Mouse (Mus musculus): Measurements from ENCODE around the gene Adam10. TPM values are rescaled to one million over a fixed set of nuclear protein-coding genes. Genes with fewer than 3 reads are reported as not detected.

Gene Adam10
- polyA plus RNA-seq, 1 experiment from 2014 or later = 73.4 TPM

DNA sequence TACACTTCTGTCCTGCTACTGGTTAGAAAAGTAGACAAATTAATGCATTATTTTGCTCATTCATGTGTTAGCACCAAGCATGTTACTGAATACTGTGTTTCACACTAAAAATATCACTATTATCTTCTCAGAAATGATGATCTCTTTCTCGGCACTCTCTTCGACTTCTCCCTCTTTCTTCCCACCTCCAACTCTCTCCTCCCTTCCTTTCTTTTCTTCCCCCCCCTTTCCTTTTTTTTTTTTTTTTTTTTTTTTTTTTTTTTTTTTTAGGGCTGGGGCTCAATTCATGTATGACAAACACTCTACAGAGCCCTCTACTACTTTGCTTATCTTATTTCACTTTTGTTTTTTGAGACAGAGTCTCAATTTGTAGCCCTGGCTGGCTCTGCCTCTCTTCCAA, 20.5 kb upstream of the Adam10 start:
- Histone ChIP-seq H3K27ac (no peak overlapping the region), H3K4me2 (no peak overlapping the region), H3K9ac (no peak overlapping the region), H3K36me3 (no peaks in the 10 kb centered on the region), H3K9me3 (no peaks in the 10 kb centered on the region), H3K27me3 (no peaks in the 10 kb centered on the region), H3K4me3 (no peak overlapping the region), H3K4me1 (replicated peaks) (peaks cover 25% of the 10 kb centered on the region)
- no peak for ATAC-seq (ENCODE audit: low FRiP score)
- WGBS = 74% methylated on average over 2 of the region's 2 CpGs

DNA sequence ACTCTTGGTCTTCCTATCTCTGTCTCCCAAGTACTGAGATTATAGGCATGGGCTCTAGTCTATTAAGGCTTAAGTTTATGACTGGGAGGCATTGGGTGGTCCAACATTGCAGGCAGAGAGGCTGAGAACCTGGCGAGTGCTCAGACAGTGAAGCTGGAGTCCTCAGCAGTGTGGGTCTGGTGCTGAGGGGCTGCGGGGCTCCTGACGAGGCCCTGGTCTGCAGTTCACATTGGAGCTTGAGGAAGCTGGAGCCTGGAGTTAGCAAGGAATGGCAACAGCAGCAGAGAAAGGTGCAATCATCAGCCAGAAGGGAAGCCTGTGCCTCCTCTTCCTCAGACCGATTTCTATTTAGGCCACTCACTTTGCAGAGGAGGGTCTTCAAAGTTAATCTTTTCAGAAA, 13.9 kb upstream of the Adam10 start:
- 89% methylated on average over 4 of the region's 4 CpGs for WGBS
- ATAC-seq (ENCODE audit: low FRiP score) = no peak

GRCm38 (mm10) chr9:70665372-70666145, 13.2 kb upstream of the Adam10 start:
- 76% methylated on average over 16 of the region's 16 CpGs for WGBS
- ATAC-seq (ENCODE audit: low FRiP score) = no peak

More for the DNA sequence above, 13.9 kb upstream of the Adam10 start:
- no peaks in the 10 kb centered on the region for H3K4me1 ChIP-seq (replicated peaks)
- no peaks in the 10 kb centered on the region for H3K9me3 ChIP-seq
- H3K4me3 ChIP-seq = no peak overlapping the region
- no peak overlapping the region for H3K9ac ChIP-seq
- no peak overlapping the region for H3K27ac ChIP-seq
- H3K36me3 ChIP-seq = no peaks in the 10 kb centered on the region
- no peaks in the 10 kb centered on the region for H3K27me3 ChIP-seq
- H3K4me2 ChIP-seq = no peak overlapping the region

GRCm38 (mm10) chr9:70666811-70667210, 12.0 kb upstream of the Adam10 start:
- Histone ChIP-seq H3K27ac (no peak overlapping the region), H3K9ac (no peak overlapping the region), H3K4me3 (no peak overlapping the region), H3K4me2 (no peak overlapping the region), H3K9me3 (no peaks in the 10 kb centered on the region), H3K4me1 (replicated peaks) (no peaks in the 10 kb centered on the region), H3K36me3 (no peaks in the 10 kb centered on the region), H3K27me3 (no peaks in the 10 kb centered on the region)
- WGBS = 76% methylated on average over 7 of the region's 7 CpGs
- no peak for ATAC-seq (ENCODE audit: low FRiP score)

More at GRCm38 (mm10) chr9:70665372-70666145, 13.2 kb upstream of the Adam10 start:
- Histone ChIP-seq H3K36me3 (no peaks in the 10 kb centered on the region), H3K27me3 (no peaks in the 10 kb centered on the region), H3K9ac (no peak overlapping the region), H3K4me3 (no peak overlapping the region), H3K27ac (no peak overlapping the region), H3K4me2 (no peak overlapping the region), H3K4me1 (replicated peaks) (no peaks in the 10 kb centered on the region), H3K9me3 (no peaks in the 10 kb centered on the region)

DNA sequence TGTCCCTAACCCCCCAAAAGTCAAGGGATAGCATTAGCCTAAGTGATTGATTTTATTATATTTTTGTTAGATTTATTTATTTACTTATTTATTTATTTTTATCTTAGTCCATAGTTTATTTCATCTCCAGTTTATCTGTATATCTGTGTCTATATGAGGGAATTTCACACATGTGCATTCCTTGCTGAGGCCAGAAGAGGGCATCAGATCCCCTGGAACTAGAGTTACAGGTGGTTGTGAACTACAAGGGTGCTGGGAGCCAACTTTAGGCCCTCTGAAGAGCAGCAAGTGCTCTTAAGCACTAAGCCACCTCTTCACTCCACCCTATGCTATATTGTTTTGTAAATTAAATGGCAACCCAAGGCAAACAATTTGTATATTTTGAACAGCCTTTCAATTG, 10.7 kb upstream of the Adam10 start:
- H3K27me3 ChIP-seq = no peaks in the 10 kb centered on the region
- H3K4me1 ChIP-seq (replicated peaks) = no peaks in the 10 kb centered on the region
- no peak for ATAC-seq (ENCODE audit: low FRiP score)
- H3K27ac ChIP-seq = no peak overlapping the region
- no peak overlapping the region for H3K9ac ChIP-seq
- H3K4me3 ChIP-seq = no peak overlapping the region
- H3K9me3 ChIP-seq = no peaks in the 10 kb centered on the region
- no peaks in the 10 kb centered on the region for H3K36me3 ChIP-seq
- H3K4me2 ChIP-seq = no peak overlapping the region

DNA sequence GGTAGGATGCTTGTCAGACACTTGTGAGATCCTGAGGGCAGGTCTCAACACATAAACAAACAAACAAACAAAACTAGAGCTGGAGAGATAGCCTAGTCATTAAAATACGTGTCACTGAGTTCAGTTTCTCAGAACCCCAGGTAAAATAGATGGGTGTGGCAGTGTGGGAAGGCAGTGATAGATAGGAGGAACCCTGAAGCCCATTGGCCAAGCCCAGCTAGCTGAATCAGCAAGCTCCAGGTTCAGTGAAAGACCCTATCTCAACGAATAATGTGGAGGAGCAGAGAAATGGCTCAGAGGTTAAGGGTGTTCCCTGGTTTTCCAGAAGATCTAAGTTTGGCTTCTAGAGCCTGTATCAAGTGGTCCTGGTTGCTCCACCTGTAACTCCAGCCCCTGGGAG, 9.6 kb upstream of the Adam10 start:
- no peak for ATAC-seq (ENCODE audit: low FRiP score)
- Histone ChIP-seq H3K27ac (no peak overlapping the region), H3K4me3 (no peak overlapping the region), H3K4me2 (no peak overlapping the region), H3K27me3 (no peaks in the 10 kb centered on the region), H3K9me3 (no peaks in the 10 kb centered on the region), H3K9ac (no peak overlapping the region), H3K36me3 (no peaks in the 10 kb centered on the region), H3K4me1 (replicated peaks) (no peaks in the 10 kb centered on the region)
- WGBS = 64% methylated on average over 2 of the region's 2 CpGs

DNA sequence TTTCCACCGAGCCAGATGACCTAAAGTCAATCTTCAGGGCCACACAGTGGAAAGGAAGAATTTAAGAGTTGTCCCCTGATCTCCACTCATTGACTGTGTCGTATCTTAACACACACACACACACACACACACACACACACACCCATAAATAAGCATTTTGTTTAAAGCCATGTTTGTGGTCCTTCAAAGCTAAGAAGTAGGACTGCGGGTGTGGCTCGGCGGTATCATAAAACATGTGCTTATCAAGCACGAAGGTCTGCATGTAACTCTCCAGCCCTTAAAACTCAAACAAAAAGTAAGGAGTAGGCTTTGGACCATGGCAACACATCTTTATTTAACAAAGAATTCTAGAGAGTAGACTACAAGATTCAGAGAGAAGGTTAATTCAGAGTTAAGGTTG, 8.4 kb upstream of the Adam10 start:
- 92% methylated on average over 6 of the region's 6 CpGs for WGBS
- Histone ChIP-seq H3K4me2 (no peak overlapping the region), H3K4me3 (no peak overlapping the region), H3K9me3 (no peaks in the 10 kb centered on the region), H3K9ac (no peak overlapping the region), H3K27me3 (no peaks in the 10 kb centered on the region), H3K36me3 (no peaks in the 10 kb centered on the region), H3K27ac (no peak overlapping the region), H3K4me1 (replicated peaks) (no peaks in the 10 kb centered on the region)
- no peak for ATAC-seq (ENCODE audit: low FRiP score)

- H3K9ac ChIP-seq = no peak overlapping the region
- H3K4me2 ChIP-seq = no peak overlapping the region
- WGBS = 79% methylated on average over 6 of the region's 6 CpGs
- no peaks in the 10 kb centered on the region for H3K27me3 ChIP-seq
- H3K4me3 ChIP-seq = no peak overlapping the region
- no peaks in the 10 kb centered on the region for H3K9me3 ChIP-seq
- H3K4me1 ChIP-seq (replicated peaks) = no peaks in the 10 kb centered on the region
- H3K27ac ChIP-seq = no peak overlapping the region
- no peaks in the 10 kb centered on the region for H3K36me3 ChIP-seq
- no peak for ATAC-seq (ENCODE audit: low FRiP score)
These were observed 7.5 kb upstream of the Adam10 start for GRCm38 (mm10) chr9:70671278-70671677.

DNA sequence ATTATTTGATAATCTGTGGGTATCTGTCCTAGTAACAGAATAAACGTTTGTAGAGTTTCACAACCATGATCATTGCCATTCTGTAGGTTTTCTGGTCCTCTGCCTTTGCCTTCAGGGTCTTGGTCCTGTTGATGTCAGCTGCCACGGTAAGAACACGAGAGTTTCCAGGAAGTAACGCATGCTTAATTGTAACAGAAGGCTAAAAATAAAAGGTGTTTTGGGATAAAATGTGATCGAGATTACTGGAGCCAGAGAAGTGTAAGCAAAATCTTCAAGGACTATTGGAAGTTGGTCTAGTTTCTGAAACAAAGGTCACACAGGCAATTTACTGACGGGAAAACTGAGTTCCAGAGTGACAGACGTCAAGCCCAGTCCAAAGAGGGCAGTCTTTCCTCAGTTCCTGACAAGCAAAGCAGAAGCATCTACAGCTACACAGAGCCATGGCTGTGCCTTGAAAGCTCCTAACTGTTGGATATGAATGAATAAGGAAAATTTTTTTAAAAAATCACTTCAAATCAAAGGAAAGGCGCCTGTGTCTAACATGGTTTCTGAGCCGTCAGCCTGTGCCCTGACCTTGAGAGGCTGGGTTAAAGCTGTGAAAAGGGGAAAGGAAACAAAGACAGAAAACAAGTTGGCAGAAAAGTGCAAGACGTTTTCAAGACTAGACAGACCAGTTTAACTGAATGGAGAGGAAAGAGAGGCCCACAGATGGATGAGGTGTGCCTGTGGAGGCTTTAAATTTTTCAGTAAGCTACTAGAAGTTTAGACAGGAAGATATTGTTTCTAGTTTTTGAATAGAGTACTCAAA, 6.8 kb upstream of the Adam10 start:
- Histone ChIP-seq H3K36me3 (no peaks in the 10 kb centered on the region), H3K9me3 (no peaks in the 10 kb centered on the region), H3K27me3 (no peaks in the 10 kb centered on the region), H3K27ac (no peak overlapping the region), H3K9ac (no peak overlapping the region), H3K4me1 (replicated peaks) (no peaks in the 10 kb centered on the region), H3K4me2 (no peak overlapping the region), H3K4me3 (no peak overlapping the region)
- WGBS = 55% methylated on average over 10 of the region's 10 CpGs
- ATAC-seq (ENCODE audit: low FRiP score) = no peak

GRCm38 (mm10) chr9:70673656-70674055, 5.1 kb upstream of the Adam10 start:
- H3K9ac ChIP-seq = no peak overlapping the region
- no peaks in the 10 kb centered on the region for H3K27me3 ChIP-seq
- 93% methylated on average over 4 of the region's 4 CpGs for WGBS
- H3K9me3 ChIP-seq = no peaks in the 10 kb centered on the region
- H3K27ac ChIP-seq = no peak overlapping the region
- H3K4me2 ChIP-seq = no peak overlapping the region
- no peak overlapping the region for H3K4me3 ChIP-seq
- H3K4me1 ChIP-seq (replicated peaks) = no peaks in the 10 kb centered on the region
- ATAC-seq (ENCODE audit: low FRiP score) = no peak
- H3K36me3 ChIP-seq = no peaks in the 10 kb centered on the region

DNA sequence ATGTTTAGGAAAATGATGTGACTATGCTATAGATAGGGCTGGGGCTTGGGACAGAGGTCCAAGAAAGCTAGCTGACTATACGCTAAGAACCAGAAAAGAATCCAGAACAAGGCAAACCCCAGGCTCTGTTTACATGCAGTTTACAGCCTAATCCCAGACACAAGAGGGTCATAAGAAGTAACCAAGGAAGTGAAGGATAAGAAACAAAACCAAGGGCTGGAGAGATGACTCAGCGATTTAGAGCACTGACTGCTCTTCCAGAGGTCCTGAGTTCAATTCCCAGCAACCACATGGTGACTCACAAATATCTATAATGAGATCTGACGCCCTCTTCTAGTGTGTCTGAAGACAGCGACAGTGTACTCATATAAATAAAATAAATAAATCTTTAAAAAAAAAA, 3.7 kb upstream of the Adam10 start:
- H3K4me2 ChIP-seq = no peak overlapping the region
- no peak for ATAC-seq (ENCODE audit: low FRiP score)
- no peak overlapping the region for H3K27ac ChIP-seq
- no peaks in the 10 kb centered on the region for H3K27me3 ChIP-seq
- 86% methylated on average over 4 of the region's 4 CpGs for WGBS
- H3K9ac ChIP-seq = no peak overlapping the region
- H3K36me3 ChIP-seq = no peaks in the 10 kb centered on the region
- H3K9me3 ChIP-seq = no peaks in the 10 kb centered on the region
- no peak overlapping the region for H3K4me3 ChIP-seq
- H3K4me1 ChIP-seq (replicated peaks) = peaks cover 2% of the 10 kb centered on the region; the same call in 1 of the 2 replicates

GRCm38 (mm10) chr9:70675961-70676360, 2.8 kb upstream of the Adam10 start:
- no peak for ATAC-seq (ENCODE audit: low FRiP score)
- no peak overlapping the region for H3K4me3 ChIP-seq
- H3K4me1 ChIP-seq (replicated peaks) = peaks cover 10% of the 10 kb centered on the region
- no peaks in the 10 kb centered on the region for H3K9me3 ChIP-seq
- H3K9ac ChIP-seq = no peak overlapping the region
- H3K36me3 ChIP-seq = no peaks in the 10 kb centered on the region
- H3K4me2 ChIP-seq = no peak overlapping the region
- H3K27me3 ChIP-seq = no peaks in the 10 kb centered on the region
- H3K27ac ChIP-seq = no peak overlapping the region
- 91% methylated on average over 5 of the region's 5 CpGs for WGBS
